Mouse (Mus musculus) MEL (cell line): ENCODE measurements around the gene Nfyb. TPM values are rescaled to one million over a fixed set of nuclear protein-coding genes. Genes with fewer than 3 reads are reported as not detected.
A peak's percentile ranks its signal among the peaks of the same experiment; 100 is the strongest.

ENCODE experiments used
- DNase-seq: peaks from one replicate; pipeline ENCODE4 v3.0.0; 2011; ENCODE audit warnings: low read depth, low spot score
- H3K27ac ChIP-seq: 2 replicates; pipeline ENCODE4 v1.5.1; 2012; ENCODE audit warnings: low read depth, mild to moderate bottlenecking, control low read depth, low read length, moderate library complexity; ENCODE audit not compliant: control insufficient read depth
- H3K27me3 ChIP-seq, 2 experiments: fragments of 150-350 bp in 1 of 2; sonication (generic) in 1 of 2; 2 replicates each; pipeline ENCODE4 v1.6.1; 2012; ENCODE audit warnings: low read length in 2 of 2, mild to moderate bottlenecking in 2 of 2, improper control_type of control experiment in 1 of 2, moderate library complexity in 1 of 2; ENCODE audit not compliant: insufficient read depth in 2 of 2, control insufficient read depth in 1 of 2
- H3K36me3 ChIP-seq, 2 experiments: 2 replicates each; pipeline ENCODE4 v1.6.1; 2012 to 2014; ENCODE audit warnings: low read length in 2 of 2, improper control_type of control experiment in 1 of 2, inconsistent platforms in 1 of 2, mild to moderate bottlenecking in 1 of 2; ENCODE audit not compliant: insufficient read depth in 2 of 2, control insufficient read depth in 1 of 2
- H3K4me1 ChIP-seq, 2 experiments: fragments of 150-350 bp in 1 of 2; sonication (generic) in 1 of 2; 2 replicates each; pipeline ENCODE4 v1.6.1; 2012; ENCODE audit warnings: low read length in 2 of 2, improper control_type of control experiment in 1 of 2, mild to moderate bottlenecking in 1 of 2; ENCODE audit not compliant: insufficient read depth in 2 of 2, control insufficient read depth in 1 of 2
- H3K4me3 ChIP-seq, 2 experiments: fragments of 150-350 bp in 1 of 2; sonication (generic) in 1 of 2; 2 replicates each; pipeline ENCODE4 v1.5.1; 2012; ENCODE audit warnings: low read depth in 2 of 2, low read length in 2 of 2, mild to moderate bottlenecking in 2 of 2, moderate library complexity in 2 of 2, control low read depth in 1 of 2, improper control_type of control experiment in 1 of 2; ENCODE audit not compliant: control insufficient read depth in 1 of 2, insufficient read depth in 1 of 2
- H3K79me2 ChIP-seq: 2 replicates; pipeline ENCODE4 v1.6.1; 2012; ENCODE audit warnings: mild to moderate bottlenecking, low read length, moderate library complexity; ENCODE audit not compliant: control insufficient read depth, poor library complexity, insufficient read depth
- H3K9ac ChIP-seq: 2 replicates; pipeline ENCODE4 v1.6.1; 2012; ENCODE audit warnings: low read depth, mild to moderate bottlenecking, control low read depth, low read length, moderate library complexity; ENCODE audit not compliant: control insufficient read depth, poor library complexity, severe bottlenecking
- H3K9me3 ChIP-seq: fragments of 150-350 bp; sonication (generic); replicated peaks from 2 replicates; pipeline ENCODE4 v1.6.1; 2012; ENCODE audit warnings: mild to moderate bottlenecking, low read length, improper control_type of control experiment, moderate library complexity; ENCODE audit not compliant: insufficient read depth
- CHD1 ChIP-seq: IDR thresholded peaks from 2 replicates; pipeline ENCODE4 v1.6.1; 2012; ENCODE audit warnings: low read depth, mild to moderate bottlenecking, inconsistent platforms, low read length, improper control_type of control experiment
- E2F4 ChIP-seq: IDR thresholded peaks from 2 replicates; pipeline ENCODE4 v1.6.1; 2011; ENCODE audit warnings: low read depth, low read length, improper control_type of control experiment, borderline replicate concordance
- ELF1 ChIP-seq: IDR thresholded peaks from 2 replicates; pipeline ENCODE4 v1.6.1; 2014; ENCODE audit warnings: low read depth, mild to moderate bottlenecking, inconsistent platforms, low read length, improper control_type of control experiment, moderate library complexity
- HCFC1 ChIP-seq: IDR thresholded peaks from 2 replicates; pipeline ENCODE4 v1.6.1; 2012; ENCODE audit warnings: low read depth, mild to moderate bottlenecking, inconsistent platforms, low read length, improper control_type of control experiment, moderate library complexity
- JUND ChIP-seq: IDR thresholded peaks from 2 replicates; pipeline ENCODE4 v1.6.1; 2011; ENCODE audit warnings: low read depth, mild to moderate bottlenecking, improper control_type of control experiment, low read length
- KAT2A ChIP-seq: conservative IDR thresholded peaks from 2 replicates; pipeline ENCODE4 v1.6.1; 2012; ENCODE audit warnings: low read depth, low read length, improper control_type of control experiment, inconsistent platforms
- MAX ChIP-seq: IDR thresholded peaks from 2 replicates; pipeline ENCODE4 v1.6.1; 2011; ENCODE audit warnings: low read length, improper control_type of control experiment
- MAZ ChIP-seq: IDR thresholded peaks from 2 replicates; pipeline ENCODE4 v1.6.1; 2012; ENCODE audit warnings: low read depth, mild to moderate bottlenecking, inconsistent platforms, low read length, improper control_type of control experiment
- MYC ChIP-seq: IDR thresholded peaks from 2 replicates; pipeline ENCODE4 v1.6.1; 2011; ENCODE audit warnings: low read depth, mild to moderate bottlenecking, low read length, improper control_type of control experiment, moderate library complexity
- NELFE ChIP-seq: IDR thresholded peaks from 2 replicates; pipeline ENCODE4 v1.6.1; 2011; ENCODE audit warnings: low read depth, low read length, improper control_type of control experiment
- NRF1 ChIP-seq: IDR thresholded peaks from 2 replicates; pipeline ENCODE4 v1.6.1; 2014; ENCODE audit warnings: low read depth, mild to moderate bottlenecking, inconsistent platforms, low read length, improper control_type of control experiment, moderate library complexity; ENCODE audit not compliant: poor library complexity, insufficient read depth, severe bottlenecking
- POLR2A ChIP-seq, 2 experiments: IDR thresholded peaks; 2 replicates each; pipeline ENCODE4 v1.6.1; 2011 to 2012; ENCODE audit warnings: low read length in 2 of 2, mild to moderate bottlenecking in 2 of 2, control low read depth in 1 of 2, improper control_type of control experiment in 1 of 2, low read depth in 1 of 2, moderate library complexity in 1 of 2; ENCODE audit not compliant: control insufficient read depth in 1 of 2, insufficient read depth in 1 of 2, poor library complexity in 1 of 2
- POLR2AphosphoS2 ChIP-seq: IDR thresholded peaks from 2 replicates; pipeline ENCODE4 v1.6.1; 2011; ENCODE audit warnings: low read length, improper control_type of control experiment
- TAL1 ChIP-seq: IDR thresholded peaks from 2 replicates; pipeline ENCODE4 v1.6.1; 2012; ENCODE audit warnings: mild to moderate bottlenecking, inconsistent platforms, low read length, moderate library complexity, mixed read lengths
- TBP ChIP-seq: IDR thresholded peaks from 2 replicates; pipeline ENCODE4 v1.8.0; 2011; ENCODE audit warnings: low read depth, low read length, improper control_type of control experiment
- TCF12 ChIP-seq: IDR thresholded peaks from 2 replicates; pipeline ENCODE4 v1.6.1; 2014; ENCODE audit warnings: low read depth, mild to moderate bottlenecking, inconsistent platforms, low read length, improper control_type of control experiment, moderate library complexity
- UBTF ChIP-seq: IDR thresholded peaks from 2 replicates; pipeline ENCODE4 v1.6.1; 2012; ENCODE audit warnings: low read depth, mild to moderate bottlenecking, inconsistent platforms, low read length, improper control_type of control experiment, moderate library complexity, borderline replicate concordance; ENCODE audit not compliant: insufficient read depth
- USF1 ChIP-seq: IDR thresholded peaks from 2 replicates; pipeline ENCODE4 v1.6.1; 2014; ENCODE audit warnings: low read depth, mild to moderate bottlenecking, inconsistent platforms, low read length, improper control_type of control experiment, moderate library complexity
- ZMIZ1 ChIP-seq: IDR thresholded peaks from 2 replicates; pipeline ENCODE4 v1.6.1; 2012; ENCODE audit warnings: low read depth, mild to moderate bottlenecking, inconsistent platforms, low read length, improper control_type of control experiment, moderate library complexity
- ZNF384 ChIP-seq: IDR thresholded peaks from 2 replicates; pipeline ENCODE4 v1.6.1; 2012; ENCODE audit warnings: low read depth, mild to moderate bottlenecking, inconsistent platforms, low read length, improper control_type of control experiment
- polyA plus RNA-seq, 2 experiments: library from polyadenylated mRNA; stranded (reverse) in 1 of 2; unstranded in 1 of 2; fragments of >175 nt in 1 of 2; fragments of >200 nt in 1 of 2; gene quantifications; 2 replicates each; pipeline versions ENCODE4 v1.2.1 to v1.2.4; 2012; ENCODE audit warnings: low replicate concordance in 2 of 2, low read depth in 1 of 2; ENCODE audit not compliant: insufficient read length in 2 of 2, insufficient read depth in 1 of 2, missing spikeins in 1 of 2
- total RNA-seq: library from RNA; depleted of rRNA; stranded (reverse); fragments of 300-350 nt; gene quantifications from 2 replicates; pipeline ENCODE4 v1.2.3, GENCODE M21; 2012; rRNA removed

Nfyb gene
- total RNA-seq (27.3 and 32.6 TPM in 2 replicates), polyA plus RNA-seq (10 to 100 TPM in 1 of 2 experiments, not detected in 1; 38.3 TPM)

DNA sequence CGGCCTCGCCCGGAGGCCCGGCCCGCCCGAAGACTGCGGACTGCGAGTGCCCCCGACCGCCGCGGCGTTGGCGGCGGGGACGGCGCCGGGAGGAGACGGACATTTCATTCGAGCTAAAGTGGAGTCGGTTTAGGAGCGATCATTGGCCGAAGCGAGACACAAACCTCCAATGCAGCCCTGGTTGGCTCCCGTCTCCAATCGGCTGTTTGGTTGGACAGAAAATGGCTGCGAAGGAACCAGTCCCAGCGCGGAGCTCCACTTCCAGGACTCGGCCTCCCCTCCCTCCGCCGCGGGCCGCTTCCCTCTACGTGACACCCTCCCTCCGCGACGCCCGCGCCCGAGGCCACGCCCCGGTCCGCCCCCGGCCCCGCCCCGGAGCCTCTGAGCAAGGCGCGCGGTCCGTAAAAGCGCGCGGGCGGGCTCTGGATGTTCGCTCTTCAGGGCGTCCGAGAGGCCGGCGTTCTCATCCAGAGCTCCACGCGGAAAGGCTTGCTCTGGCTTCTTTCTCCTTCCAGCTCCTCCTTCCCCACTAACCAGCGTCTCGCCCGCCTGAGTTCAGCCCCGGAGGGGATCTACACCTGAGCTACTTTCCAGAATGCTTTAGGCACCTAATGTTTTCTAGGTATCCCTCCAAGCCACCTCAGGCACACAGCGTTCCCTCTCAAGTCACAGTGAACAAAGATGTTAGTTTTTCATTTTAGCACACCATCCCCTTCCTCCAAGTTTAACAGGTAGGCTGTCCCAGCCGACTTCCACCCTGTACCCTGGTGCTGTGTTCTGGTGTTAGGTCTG lies at the start of gene Nfyb:
TSS of gene Nfyb (minus strand) at position 305 of the 792 bp plus-strand sequence.
- Histone ChIP-seq H3K4me3 (peak within 1 kb of the TSS; percentile 66 to 95), H3K9ac (peak within 1 kb of the TSS; percentile 83), H3K27ac (peak within 1 kb of the TSS; percentile 83), H3K79me2 (peaks cover 24% of the 10 kb centered on the region), H3K4me1 (peaks cover 2 to 30% of the 10 kb centered on the region in 2 experiments; a peak in 3 of 4 replicates), H3K27me3 (no peaks in the 10 kb centered on the region), H3K36me3 (peaks cover 3 to 32% of the 10 kb centered on the region in 2 experiments; a peak in 3 of 4 replicates), H3K9me3 (no peaks in the 10 kb centered on the region)
- peak; percentile 97 for DNase-seq
- TF ChIP-seq NELFE (peak; percentile 88), POLR2AphosphoS2 (peak; percentile 91), CHD1 (no peak), TCF12 (peak; percentile 19; the same call in 1 of the 2 replicates), TAL1 (no peak), HCFC1 (peak; percentile 59; the same call in 1 of the 2 replicates), ELF1 (0 out of 2 replicates have a peak, but pooled peaks have one; percentile 47), POLR2A (IDR thresholded peaks at IDR 0.05; ENCODE audit: control insufficient read depth in 1 of 2, insufficient read depth in 1 of 2, low read depth in 1 of 2, low read length in 2 of 2, poor library complexity in 1 of 2) (peak; percentile 71 to 97; a peak in 3 of 4 replicates), MAZ (peak; percentile 73; the same call in 1 of the 2 replicates), KAT2A (no peak), MYC (peak; percentile 43; the same call in 1 of the 2 replicates), USF1 (0 out of 2 replicates have a peak, but pooled peaks have one; percentile 13), MAX (peak; percentile 17; the same call in 1 of the 2 replicates), TBP (peak; percentile 85), ZNF384 (no peak), E2F4 (peak; percentile 59; the same call in 1 of the 2 replicates), NRF1 (no peak), JUND (peak; percentile 83; the same call in 1 of the 2 replicates), UBTF (no peak), ZMIZ1 (peak; percentile 71; the same call in 1 of the 2 replicates)
